In the genomic region with DNA sequence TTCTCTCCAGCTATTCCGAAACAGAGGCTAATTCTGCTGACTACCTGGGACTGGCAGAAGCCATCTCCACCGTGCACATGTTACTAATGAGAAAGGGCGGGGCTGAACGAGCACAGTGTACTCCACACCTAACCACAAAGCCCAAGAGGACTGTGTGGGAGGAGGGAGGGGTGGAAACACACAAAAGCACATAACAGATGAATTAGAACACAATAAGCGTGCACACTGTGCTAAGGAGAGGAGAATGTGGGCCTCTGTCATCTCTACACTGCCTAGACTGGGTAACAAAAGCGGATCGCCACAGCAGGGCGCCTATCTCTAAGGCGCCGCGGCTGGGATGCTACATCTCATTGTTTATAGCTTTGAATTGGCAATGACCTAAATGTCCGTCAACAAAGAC, we compare ENCODE assay signal across 8 mouse cellular contexts. TPM values are rescaled to one million over a fixed set of nuclear protein-coding genes. Genes with fewer than 3 reads are reported as not detected.
A peak's percentile ranks its signal among the peaks of the same experiment; 100 is the strongest.
DNase-seq lines count a peak whose midpoint lies in the region; ATAC-seq and TF ChIP-seq lines count a peak whose summit lies in the region.

No protein-coding gene starts in this region.

- H3K4me1 ChIP-seq in forebrain, embryonic 16.5 days (replicated peaks; ENCODE audit: control insufficient read depth, insufficient read depth, low read length) = peaks cover 8% of the 10 kb centered on the region
- H3K4me1 ChIP-seq in midbrain, postnatal 0 days (ENCODE audit: insufficient read depth, low read length) = no peaks in the 10 kb centered on the region
- H3K4me1 ChIP-seq in heart, embryonic 12.5 days (replicated peaks) = peaks cover 16% of the 10 kb centered on the region

- ATAC-seq in forebrain, embryonic 16.5 days = peak; percentile 75
- peak; percentile 81 for ATAC-seq in midbrain, postnatal 0 days (ENCODE audit: low FRiP score)
- no peak for ATAC-seq in heart, embryonic 12.5 days (ENCODE audit: insufficient number of reproducible peaks, low FRiP score)

- H3K27ac ChIP-seq in forebrain, embryonic 16.5 days (ENCODE audit: low read length) = no peak overlapping the region
- peak overlapping the region; percentile 57 for H3K27ac ChIP-seq in midbrain, postnatal 0 days (ENCODE audit: low read depth, low read length)
- no peak overlapping the region for H3K27ac ChIP-seq in heart, embryonic 12.5 days (ENCODE audit: poor library complexity, severe bottlenecking)

- DNase-seq in adrenal gland, postnatal 14 days = peak; percentile 9
- no peak for DNase-seq in adrenal gland, adult 18-20 months (ENCODE audit: low spot score in 2 of 2)
- DNase-seq in ES-CJ7 (ENCODE audit: low read depth, low spot score) = peak; percentile 82
- DNase-seq in midbrain, postnatal 0 days (ENCODE audit: low spot score) = peak; percentile 69
- no peak for DNase-seq in cerebellum, postnatal 14 days
- DNase-seq in ovary, adult 18-20 months (ENCODE audit: low spot score) = no peak

- H3K4me2 ChIP-seq in forebrain, embryonic 16.5 days (ENCODE audit: low read length) = no peak overlapping the region
- no peak overlapping the region for H3K4me2 ChIP-seq in midbrain, postnatal 0 days (ENCODE audit: low read depth, low read length, poor library complexity, severe bottlenecking)
- no peak overlapping the region for H3K4me2 ChIP-seq in heart, embryonic 12.5 days

- peak; percentile 18; the same call in 1 of the 2 replicates for TF ChIP-seq CTCF in midbrain, postnatal 0 days (IDR thresholded peaks at IDR 0.05)

- H3K4me3 ChIP-seq in forebrain, embryonic 16.5 days (replicated peaks; ENCODE audit: low read length) = no peak overlapping the region
- H3K4me3 ChIP-seq in midbrain, postnatal 0 days (ENCODE audit: low read depth, low read length) = no peak overlapping the region
- no peak overlapping the region for H3K4me3 ChIP-seq in heart, embryonic 12.5 days

- H3K27me3 ChIP-seq in forebrain, embryonic 16.5 days (replicated peaks; ENCODE audit: control insufficient read depth, insufficient read depth, low read length) = no peaks in the 10 kb centered on the region
- H3K27me3 ChIP-seq in midbrain, postnatal 0 days (ENCODE audit: insufficient read depth, low read length) = no peaks in the 10 kb centered on the region
- 0 out of 2 replicates have a peak, but pooled peaks cover 14% of the 10 kb centered on the region for H3K27me3 ChIP-seq in heart, embryonic 12.5 days (replicated peaks)

- H3K9ac ChIP-seq in forebrain, embryonic 16.5 days (replicated peaks; ENCODE audit: low read depth, low read length) = 0 out of 2 replicates have a peak overlapping the region, but pooled peaks have one; percentile 2
- H3K9ac ChIP-seq in midbrain, postnatal 0 days (replicated peaks; ENCODE audit: low read length, poor library complexity, severe bottlenecking) = no peak overlapping the region
- no peak overlapping the region for H3K9ac ChIP-seq in heart, embryonic 12.5 days

- no peaks in the 10 kb centered on the region for H3K9me3 ChIP-seq in forebrain, embryonic 16.5 days (ENCODE audit: control insufficient read depth, low read length)
- H3K9me3 ChIP-seq in midbrain, postnatal 0 days (ENCODE audit: low read length) = no peaks in the 10 kb centered on the region
- no peaks in the 10 kb centered on the region for H3K9me3 ChIP-seq in heart, embryonic 12.5 days (replicated peaks)

- H3K36me3 ChIP-seq in forebrain, embryonic 16.5 days (ENCODE audit: control insufficient read depth, insufficient read depth) = no peaks in the 10 kb centered on the region
- H3K36me3 ChIP-seq in midbrain, postnatal 0 days (ENCODE audit: insufficient read depth, low read length) = no peaks in the 10 kb centered on the region
- no peaks in the 10 kb centered on the region for H3K36me3 ChIP-seq in heart, embryonic 12.5 days

- 24% methylated on average over 12 of the region's 12 CpGs for WGBS in forebrain, embryonic 16.5 days
- WGBS in midbrain, postnatal 0 days = 20% methylated on average over 12 of the region's 12 CpGs
- WGBS in heart, embryonic 12.5 days = 68% methylated on average over 12 of the region's 12 CpGs

RNA-seq across cellular contexts. Expression of gene Epb41l4b, which starts 51.9 kb away (rescaled TPM):
- total RNA-seq in adrenal gland, postnatal 14 days (2021) = 3.5 and 5.4 TPM in 2 replicates
- total RNA-seq in adrenal gland, adult 18-20 months (2021) = 1 to 10 TPM; 2.1 to 2.4 TPM
- polyA plus RNA-seq in forebrain, embryonic 16.5 days (2015; fragmentation: Nextera tagmentation; extraction: Ambion mirVana) = 0.67 and 1.2 TPM in 2 replicates
- total RNA-seq in midbrain, postnatal 0 days (2014; rRNA removed) = 12.3 and 14.9 TPM in 2 replicates
- polyA plus RNA-seq in midbrain, postnatal 0 days (2015; fragmentation: Nextera tagmentation; extraction: Ambion mirVana) = 3.1 and 3.2 TPM in 2 replicates
- polyA plus RNA-seq in heart, embryonic 12.5 days (2016; fragmentation: Nextera tagmentation; extraction: Ambion mirVana) = 0.29 and 0.31 TPM in 2 replicates

Comparison
In these comparisons a context has a peak if more than half of its experiments do, and no peak if none do; other contexts are left out.
1. DNase-seq: peak in adrenal gland, postnatal 14 days (single experiment), ES-CJ7 (single experiment) and midbrain, postnatal 0 days (single experiment); none in adrenal gland, adult 18-20 months (0 of 2), cerebellum, postnatal 14 days (0 of 2) and ovary, adult 18-20 months (single experiment).